Mouse (Mus musculus) lung, postnatal 36 days (tissue): Measurements from ENCODE around the gene Ggt1.

Experiments
- DNase-seq: peaks from one replicate; pipeline ENCODE4 v3.0.0; 2022; ENCODE audit warnings: mixed read lengths

Ggt1 gene

GRCm38 (mm10) chr10:75579129-75579528, 17.7 kb downstream of the Ggt1 start:
- DNase-seq = no peak

DNA sequence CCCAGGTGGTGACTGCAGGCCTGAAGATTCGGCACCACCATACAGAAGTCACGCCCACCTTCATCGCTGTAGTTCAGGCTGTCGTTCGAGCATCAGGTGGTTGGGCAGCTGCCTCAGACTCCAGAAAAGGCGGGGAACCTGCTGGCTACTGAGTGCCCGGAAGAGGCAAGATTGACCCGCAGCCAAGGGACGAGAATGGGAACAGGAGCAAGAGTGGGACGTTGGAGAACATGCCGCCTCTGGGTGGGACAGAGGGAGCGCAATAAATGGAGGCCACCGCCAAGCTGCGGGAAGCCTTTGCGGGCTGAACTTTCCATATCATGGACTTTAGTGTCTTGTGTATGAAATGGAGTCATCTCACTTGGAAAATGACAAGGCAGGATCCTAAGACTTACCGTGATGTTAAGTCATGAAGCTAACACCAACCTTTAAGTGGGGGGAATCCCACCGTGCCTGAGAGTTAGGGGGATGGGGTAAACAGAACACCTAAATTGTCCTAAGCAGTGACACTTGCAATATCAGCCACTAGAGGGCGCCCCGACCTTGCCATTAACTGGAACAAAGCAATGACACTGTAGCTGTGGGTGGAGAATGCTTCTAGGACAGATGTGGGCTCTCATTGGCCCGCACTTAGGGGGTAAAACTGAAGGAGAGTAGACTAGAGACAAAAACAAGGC, 24.6 kb downstream of the Ggt1 start:
- DNase-seq = peak; percentile 97

DNA sequence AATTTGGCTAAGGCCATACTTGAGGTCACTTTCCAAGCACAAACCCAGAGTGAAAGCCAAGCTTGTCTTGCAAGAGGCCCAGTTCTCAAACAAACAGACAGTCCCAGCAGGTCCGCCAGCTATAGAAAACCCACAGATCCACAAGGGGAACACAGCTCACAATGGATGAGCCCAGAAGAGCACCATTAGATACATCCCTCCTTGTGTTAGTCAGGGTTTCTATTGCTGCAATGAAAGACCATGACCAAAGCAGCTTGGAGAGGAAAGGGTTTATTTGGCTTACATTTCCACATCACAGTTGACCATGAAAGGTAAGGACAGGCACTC, 25.1 kb downstream of the Ggt1 start:
- DNase-seq = no peak

GRCm38 (mm10) chr10:75587781-75588180, 26.4 kb downstream of the Ggt1 start:
- no peak for DNase-seq

GRCm38 (mm10) chr10:75588336-75588735, 26.9 kb downstream of the Ggt1 start:
- peak; percentile 59 for DNase-seq

DNA sequence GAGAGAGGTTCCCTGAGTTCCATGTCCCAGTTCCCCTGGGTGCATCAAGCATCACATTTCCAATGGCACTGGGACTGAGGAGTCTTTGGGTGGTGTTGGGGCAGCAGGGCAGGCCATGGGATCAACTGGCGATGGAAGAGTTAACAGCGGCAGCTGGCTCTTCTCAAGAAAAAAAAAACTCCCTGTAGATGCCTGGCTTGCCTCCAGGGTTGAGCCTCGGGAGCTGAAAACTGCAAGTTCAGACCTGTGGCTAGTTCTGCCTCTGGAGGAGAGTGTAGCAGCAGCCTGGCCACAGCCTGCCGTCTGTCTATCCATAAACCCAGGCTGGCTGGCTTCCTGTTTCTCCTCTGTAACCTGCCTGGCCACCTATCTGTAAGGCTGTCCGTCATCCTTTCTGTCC, 27.7 kb downstream of the Ggt1 start, which contains the start of gene Ggt5:
Gene Ggt5, plus strand, starts transcription at position 212 of the 400 bp plus-strand sequence.
- peak; percentile 58 for DNase-seq

DNA sequence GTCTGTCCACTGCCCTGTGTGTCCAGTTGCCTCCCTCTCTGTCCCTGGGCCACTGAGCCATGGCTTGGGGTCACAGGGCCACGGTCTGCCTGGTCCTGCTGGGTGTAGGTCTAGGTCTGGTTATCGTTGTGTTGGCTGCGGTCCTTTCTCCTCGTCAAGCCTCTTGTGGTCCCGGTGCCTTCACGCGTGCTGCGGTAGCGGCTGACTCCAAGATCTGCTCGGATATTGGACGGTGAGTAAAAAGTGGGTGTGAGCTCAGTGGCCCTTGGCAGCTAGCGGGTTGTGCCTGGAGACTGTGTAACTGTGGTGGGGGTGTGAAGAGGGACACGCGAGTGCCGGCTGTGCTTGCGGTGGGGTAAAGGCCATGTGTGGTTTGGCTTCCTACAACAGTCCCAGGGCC, 28.2 kb downstream of the Ggt1 start:
- peak; percentile 44 for DNase-seq

GRCm38 (mm10) chr10:75591211-75591894, 29.9 kb downstream of the Ggt1 start:
- peak; percentile 88 for DNase-seq

GRCm38 (mm10) chr10:75592585-75592984, 31.2 kb downstream of the Ggt1 start:
- DNase-seq = no peak

GRCm38 (mm10) chr10:75595981-75596380, 34.6 kb downstream of the Ggt1 start:
- peak; percentile 64 for DNase-seq

GRCm38 (mm10) chr10:75600189-75600730, 38.9 kb downstream of the Ggt1 start:
- DNase-seq = no peak

- no peak for DNase-seq
These were observed 43.9 kb downstream of the Ggt1 start for GRCm38 (mm10) chr10:75605162-75605846.

DNA sequence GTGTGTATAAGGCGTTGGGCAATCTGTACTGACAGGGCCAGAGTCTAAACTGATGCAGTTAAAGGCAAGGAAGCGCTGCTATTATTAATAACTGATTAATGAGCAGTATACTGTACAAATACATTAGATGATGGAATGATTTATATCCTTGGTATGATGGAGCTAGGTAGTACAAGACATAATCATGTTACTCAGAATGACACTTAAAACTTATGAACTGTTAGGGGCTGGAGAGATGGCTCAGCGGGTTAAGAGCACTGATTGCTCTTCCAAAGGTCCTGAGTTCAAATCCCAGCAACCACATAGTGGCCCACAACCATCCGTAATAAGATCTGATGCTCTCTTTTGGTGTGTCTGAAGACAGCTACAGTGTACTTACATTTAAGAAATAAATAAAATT, 45.8 kb downstream of the Ggt1 start:
- no peak for DNase-seq

DNA sequence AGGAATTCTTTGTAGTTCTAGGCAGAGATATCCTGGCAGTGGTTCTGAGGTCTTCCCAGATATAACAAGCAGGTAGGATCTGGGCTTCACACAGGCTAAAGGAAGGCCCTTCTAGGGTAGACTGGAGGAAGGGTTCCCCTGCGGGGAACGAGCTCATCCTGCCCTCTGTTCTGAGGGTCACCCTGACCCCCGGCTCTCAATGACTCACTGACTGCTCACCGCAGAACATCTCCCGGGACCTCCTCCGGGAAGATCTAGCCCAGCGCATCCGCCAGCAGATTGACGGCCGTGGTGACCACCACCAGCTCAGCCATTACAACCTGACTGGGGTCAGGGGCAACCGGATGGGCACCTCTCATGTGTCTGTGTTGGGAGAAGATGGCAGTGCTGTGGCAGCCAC, 47.6 kb downstream of the Ggt1 start:
- DNase-seq = no peak

- no peak for DNase-seq
These were observed 49.1 kb downstream of the Ggt1 start for GRCm38 (mm10) chr10:75610486-75610885.

GRCm38 (mm10) chr10:75616044-75616443, 54.6 kb downstream of the Ggt1 start:
- DNase-seq = no peak

DNA sequence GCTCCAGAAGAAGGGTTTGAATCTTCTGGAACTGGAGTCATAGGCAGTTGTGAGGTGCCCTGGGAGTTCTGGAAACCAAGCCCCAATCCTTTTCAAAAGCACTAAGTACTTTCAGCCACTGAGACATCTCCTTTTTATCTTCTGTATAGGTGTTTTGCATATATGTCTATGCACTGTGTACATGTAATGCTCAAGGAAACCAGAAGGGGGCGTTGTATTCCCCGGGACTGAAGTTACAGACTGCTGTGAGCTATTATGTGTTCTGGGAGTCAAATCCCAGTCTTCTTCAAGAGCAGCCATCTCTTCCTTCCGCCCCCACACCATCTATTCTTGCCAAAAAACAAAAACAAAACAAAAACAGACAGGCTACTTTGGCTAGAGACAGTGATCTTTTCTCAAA, 59.4 kb downstream of the Ggt1 start:
- no peak for DNase-seq

DNA sequence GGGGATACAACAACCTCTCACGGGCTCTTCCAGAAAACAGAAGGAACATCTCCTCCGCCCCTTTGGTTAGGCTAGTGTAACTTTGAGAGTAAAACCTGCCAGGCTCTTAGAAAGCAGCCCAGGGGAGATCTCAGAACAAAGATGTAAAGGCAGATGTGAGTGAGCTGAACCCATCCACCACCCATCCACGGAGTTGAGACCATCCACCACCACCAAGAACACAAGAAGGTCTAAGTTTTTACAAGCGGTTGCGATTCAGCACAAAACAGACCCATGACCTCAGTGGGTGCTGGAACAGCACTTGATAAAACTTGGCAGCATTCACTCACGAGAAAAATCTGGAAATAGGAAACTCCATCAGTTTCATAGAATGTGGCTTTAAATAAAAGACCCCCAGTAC, 64.5 kb downstream of the Ggt1 start:
- no peak for DNase-seq

GRCm38 (mm10) chr10:75626991-75627390, 65.6 kb downstream of the Ggt1 start:
- peak; percentile 62 for DNase-seq

DNA sequence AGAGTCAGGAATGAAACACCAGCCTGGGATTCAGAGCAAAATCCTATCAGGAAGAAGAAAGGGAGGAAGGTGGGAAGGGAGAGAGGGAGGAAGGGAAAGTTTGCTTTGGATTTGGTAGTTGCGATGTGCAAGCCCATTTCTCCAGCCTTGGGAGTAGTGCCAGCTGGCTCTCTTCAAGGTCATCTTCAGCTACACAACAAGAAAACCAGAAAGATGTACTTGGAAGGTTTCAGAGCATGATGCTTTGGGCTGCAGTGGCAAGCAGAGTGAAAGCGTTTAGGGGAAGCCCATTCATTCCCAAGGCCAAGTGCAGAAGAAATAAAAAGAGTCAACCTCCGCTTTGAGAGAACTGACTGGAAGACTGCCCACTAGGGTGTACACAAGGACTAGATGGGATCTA, 66.1 kb downstream of the Ggt1 start:
- DNase-seq = no peak

- peak; percentile 29 for DNase-seq
These were observed 71.2 kb downstream of the Ggt1 start for GRCm38 (mm10) chr10:75632633-75633032.

- DNase-seq = no peak
These were observed 71.6 kb downstream of the Ggt1 start for GRCm38 (mm10) chr10:75633048-75633447.

- DNase-seq = no peak
These were observed 72.3 kb downstream of the Ggt1 start for GRCm38 (mm10) chr10:75633576-75634139.
